Mouse (Mus musculus) small intestine, adult 2 months (tissue): ENCODE data around the gene Cpa4. TPM values are rescaled to one million over a fixed set of nuclear protein-coding genes. Genes with fewer than 3 reads are reported as not detected.

ENCODE experiments used
- H3K27ac ChIP-seq: fragments of 200-500 bp; 2 replicates; pipeline ENCODE4 v1.5.1; 2012; ENCODE audit warnings: low read depth, low read length, control low read depth, inconsistent platforms; ENCODE audit not compliant: insufficient read depth
- H3K27me3 ChIP-seq: fragments of 200-500 bp; 2 replicates; pipeline ENCODE4 v1.6.1; 2012; ENCODE audit warnings: mild to moderate bottlenecking, moderate library complexity, low read length, inconsistent platforms; ENCODE audit not compliant: control insufficient read depth, insufficient read depth
- H3K36me3 ChIP-seq: fragments of 200-500 bp; 2 replicates; pipeline ENCODE4 v1.6.1; 2012; ENCODE audit warnings: mild to moderate bottlenecking, low read length, control low read depth, inconsistent platforms; ENCODE audit not compliant: control insufficient read depth, insufficient read depth
- H3K4me1 ChIP-seq: fragments of 200-500 bp; 2 replicates; pipeline ENCODE4 v1.6.1; 2012; ENCODE audit warnings: low read length, inconsistent platforms, mixed read lengths; ENCODE audit not compliant: control insufficient read depth, insufficient read depth, insufficient read length
- H3K4me3 ChIP-seq: fragments of 200-500 bp; 2 replicates; pipeline ENCODE4 v1.5.1; 2012; ENCODE audit warnings: low read depth, mild to moderate bottlenecking, control low read depth, inconsistent platforms, low read length, moderate library complexity
- CTCF ChIP-seq: fragments of 200-500 bp; IDR thresholded peaks from 2 replicates; pipeline ENCODE4 v1.5.1; 2012; ENCODE audit warnings: low read depth, mild to moderate bottlenecking, control low read depth, inconsistent platforms, low read length, moderate library complexity, mixed read lengths; ENCODE audit not compliant: insufficient replicate concordance, insufficient read length; ENCODE audit errors: extremely low read depth
- POLR2A ChIP-seq: fragments of 200-500 bp; IDR thresholded peaks from 2 replicates; pipeline ENCODE4 v1.6.1; 2012; ENCODE audit warnings: low read depth, mild to moderate bottlenecking, control low read depth, inconsistent platforms, low read length, moderate library complexity
- WGBS: fragments of 180-500 bp; shearing (Covaris S2); methylation state at CpG from one replicate; pipeline ENCODE4 v1.1.7; 2018; 5-methylcytosine and 5-hydroxymethylcytosine counted together
- polyA plus RNA-seq: library from polyadenylated mRNA; depleted of rRNA; stranded (reverse); fragments of >200 nt; gene quantifications from 2 replicates; pipeline ENCODE4 v1.2.3, GENCODE M21; 2012

The Cpa4 gene
- polyA plus RNA-seq, 1 experiment = not detected

GRCm38 (mm10) chr6:30611212-30611611 is 43.0 kb downstream of the Cpa4 start:
- WGBS = 77% methylated on average over 5 of the region's 5 CpGs
- H3K27me3 ChIP-seq = no peaks in the 10 kb centered on the region
- no peak overlapping the region for H3K27ac ChIP-seq
- H3K4me1 ChIP-seq = no peaks in the 10 kb centered on the region
- no peaks in the 10 kb centered on the region for H3K36me3 ChIP-seq
- TF ChIP-seq POLR2A (no peak), CTCF (no peak)
- no peak overlapping the region for H3K4me3 ChIP-seq

GRCm38 (mm10) chr6:30614251-30614650 is 46.1 kb downstream of the Cpa4 start:
- no peaks in the 10 kb centered on the region for H3K36me3 ChIP-seq
- no peak overlapping the region for H3K27ac ChIP-seq
- peaks cover 6% of the 10 kb centered on the region for H3K27me3 ChIP-seq
- H3K4me3 ChIP-seq = no peak overlapping the region
- TF ChIP-seq CTCF (no peak), POLR2A (no peak)
- WGBS = 87% methylated on average over 6 of the region's 6 CpGs
- H3K4me1 ChIP-seq = no peaks in the 10 kb centered on the region

DNA sequence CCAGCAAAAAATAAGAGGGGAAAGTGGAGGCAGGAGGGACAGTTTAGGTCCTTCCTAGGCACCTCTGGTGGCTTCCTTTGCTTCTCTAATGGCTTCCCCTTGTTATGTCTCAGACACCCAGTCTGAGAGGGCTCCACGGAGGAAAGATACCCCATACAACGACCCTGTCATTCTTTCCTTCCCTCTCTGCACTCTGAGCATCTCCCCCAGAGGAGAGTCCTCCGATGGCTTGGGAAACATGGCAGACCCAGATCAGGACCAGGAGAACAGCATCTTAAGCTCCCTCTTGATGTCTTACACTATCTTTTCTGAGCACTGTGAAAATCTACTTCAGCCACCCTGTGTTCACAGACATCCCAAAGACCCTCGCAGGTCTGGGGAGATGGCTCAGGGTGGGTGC is 47.6 kb downstream of the Cpa4 start:
- Histone ChIP-seq H3K27ac (no peak overlapping the region), H3K36me3 (no peaks in the 10 kb centered on the region), H3K4me3 (no peak overlapping the region), H3K4me1 (no peaks in the 10 kb centered on the region), H3K27me3 (peaks cover 6% of the 10 kb centered on the region)
- WGBS = 61% methylated on average over 4 of the region's 4 CpGs
- no peak for TF ChIP-seq CTCF
- TF ChIP-seq POLR2A = no peak

GRCm38 (mm10) chr6:30616491-30616941 is 48.3 kb downstream of the Cpa4 start:
- H3K27me3 ChIP-seq = peaks cover 6% of the 10 kb centered on the region
- 28% methylated on average over 8 of the region's 8 CpGs for WGBS
- H3K36me3 ChIP-seq = no peaks in the 10 kb centered on the region
- no peak for TF ChIP-seq CTCF
- TF ChIP-seq POLR2A = no peak
- no peak overlapping the region for H3K4me3 ChIP-seq
- H3K4me1 ChIP-seq = no peaks in the 10 kb centered on the region
- H3K27ac ChIP-seq = no peak overlapping the region

- Histone ChIP-seq H3K4me3 (no peak overlapping the region), H3K27me3 (peaks cover 6% of the 10 kb centered on the region), H3K4me1 (no peaks in the 10 kb centered on the region), H3K27ac (no peak overlapping the region), H3K36me3 (no peaks in the 10 kb centered on the region)
- 26% methylated on average over 13 of the region's 13 CpGs for WGBS
- TF ChIP-seq CTCF = no peak
- TF ChIP-seq POLR2A = no peak
These were observed 49.1 kb downstream of the Cpa4 start for GRCm38 (mm10) chr6:30617020-30617958.

GRCm38 (mm10) chr6:30617959-30618590 is 49.9 kb downstream of the Cpa4 start:
- TF ChIP-seq POLR2A (no peak), CTCF (no peak)
- H3K4me3 ChIP-seq = no peak overlapping the region
- WGBS = 28% methylated on average over 18 of the region's 18 CpGs
- no peaks in the 10 kb centered on the region for H3K36me3 ChIP-seq
- H3K27me3 ChIP-seq = peaks cover 6% of the 10 kb centered on the region
- no peaks in the 10 kb centered on the region for H3K4me1 ChIP-seq
- no peak overlapping the region for H3K27ac ChIP-seq

DNA sequence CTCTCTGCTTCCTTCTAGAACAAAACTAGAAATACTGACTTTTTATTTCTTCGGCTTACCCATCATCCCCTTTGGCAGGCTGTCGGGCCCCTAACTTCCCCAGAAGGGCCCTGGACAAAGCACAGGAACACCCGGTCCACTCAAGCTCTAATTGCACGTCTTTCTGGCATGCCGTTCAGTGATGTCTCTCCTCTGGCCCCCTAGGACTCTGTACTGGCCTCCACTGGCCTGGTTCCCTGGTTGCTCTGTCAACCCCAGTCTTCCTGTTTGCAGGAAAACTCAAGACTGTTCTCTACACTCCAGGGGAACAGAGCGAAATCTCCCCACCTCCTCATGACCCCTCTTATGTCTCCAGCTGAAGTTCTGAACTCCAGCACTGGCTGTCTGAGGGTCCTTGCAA is 50.6 kb downstream of the Cpa4 start:
- no peak overlapping the region for H3K4me3 ChIP-seq
- TF ChIP-seq POLR2A (no peak), CTCF (no peak)
- H3K27me3 ChIP-seq = peaks cover 6% of the 10 kb centered on the region
- no peak overlapping the region for H3K27ac ChIP-seq
- 63% methylated on average over 6 of the region's 6 CpGs for WGBS
- H3K36me3 ChIP-seq = no peaks in the 10 kb centered on the region
- H3K4me1 ChIP-seq = no peaks in the 10 kb centered on the region
